Mouse (Mus musculus) intestine, embryonic 14.5 days (tissue): ENCODE measurements around the gene Phactr4. TPM values are rescaled to one million over a fixed set of nuclear protein-coding genes. Genes with fewer than 3 reads are reported as not detected.

ENCODE experiments used
- ATAC-seq: fragments of 200-750 bp; cut with Nextera tagmentation; replicated peaks from 2 replicates; pipeline ENCODE4 v1.8.0; 2017; ENCODE audit warnings: low read depth, moderate number of reproducible peaks, moderate TSS enrichment, moderate library complexity; ENCODE audit not compliant: low FRiP score, low TSS enrichment
- DNase-seq: peaks from one replicate; pipeline ENCODE4 v3.0.0-alpha.2; 2018; ENCODE audit warnings: low spot score
- H3K27ac ChIP-seq: fragments of 300-500 bp; sonication (generic); 2 replicates; pipeline ENCODE4 v1.5.1; 2014; ENCODE audit warnings: low read depth, mild to moderate bottlenecking, control low read depth
- H3K27me3 ChIP-seq: fragments of 300-500 bp; sonication (generic); replicated peaks from 2 replicates; pipeline ENCODE4 v1.6.1; 2014; ENCODE audit warnings: low read length, control low read depth; ENCODE audit not compliant: control insufficient read depth, insufficient read depth
- H3K36me3 ChIP-seq: fragments of 300-500 bp; sonication (generic); 2 replicates; pipeline ENCODE4 v1.6.1; 2014; ENCODE audit warnings: low read length, control low read depth; ENCODE audit not compliant: control insufficient read depth, insufficient read depth
- H3K4me1 ChIP-seq: fragments of 300-500 bp; sonication (generic); replicated peaks from 2 replicates; pipeline ENCODE4 v1.6.1; 2014; ENCODE audit warnings: low read length, control low read depth, mixed read lengths; ENCODE audit not compliant: control insufficient read depth, insufficient read depth
- H3K4me2 ChIP-seq: fragments of 300-500 bp; sonication (generic); 2 replicates; pipeline ENCODE4 v1.6.1; 2014; ENCODE audit warnings: low read length
- H3K4me3 ChIP-seq: fragments of 300-500 bp; sonication (generic); 2 replicates; pipeline ENCODE4 v1.5.1; 2014; ENCODE audit warnings: low read depth, low read length, control low read depth, mixed read lengths
- H3K9ac ChIP-seq: fragments of 300-500 bp; sonication (generic); 2 replicates; pipeline ENCODE4 v1.6.1; 2014; ENCODE audit warnings: mild to moderate bottlenecking, low read length
- H3K9me3 ChIP-seq: fragments of 300-500 bp; sonication (generic); 2 replicates; pipeline ENCODE4 v1.6.1; 2016; ENCODE audit warnings: low read length, control low read depth; ENCODE audit not compliant: control insufficient read depth
- WGBS: fragments of 180-500 bp; shearing (Covaris S2); extraction: QIAGEN DNeasy Blood & Tissue Kit; methylation state at CpG from one replicate; pipeline ENCODE4 v1.1.7; 2014; 5-methylcytosine and 5-hydroxymethylcytosine counted together
- polyA plus RNA-seq: library from polyadenylated mRNA; unstranded; fragments of >200 nt; fragmentation: Nextera tagmentation; extraction: Ambion mirVana; gene quantifications from 2 replicates; pipeline ENCODE4 v1.2.1, GENCODE M21; 2014

The Phactr4 gene
- polyA plus RNA-seq, 1 experiment from 2014 or later, result 21.5 TPM

GRCm38 (mm10) chr4:132454216-132454615 is 31.9 kb upstream of the Phactr4 start:
- Histone ChIP-seq H3K9me3 (no peaks in the 10 kb centered on the region), H3K4me1 (no peaks in the 10 kb centered on the region), H3K9ac (no peak overlapping the region), H3K36me3 (peaks cover 23% of the 10 kb centered on the region), H3K4me2 (no peak overlapping the region), H3K27me3 (no peaks in the 10 kb centered on the region), H3K4me3 (no peak overlapping the region), H3K27ac (no peak overlapping the region)
- DNase-seq, result no peak
- no peak for ATAC-seq
- WGBS, result 81% methylated on average over 6 of the region's 6 CpGs

GRCm38 (mm10) chr4:132449778-132450177 is 27.5 kb upstream of the Phactr4 start:
- H3K9ac ChIP-seq, result no peak overlapping the region
- H3K36me3 ChIP-seq, result no peaks in the 10 kb centered on the region
- H3K4me3 ChIP-seq, result no peak overlapping the region
- H3K27ac ChIP-seq, result no peak overlapping the region
- no peak overlapping the region for H3K4me2 ChIP-seq
- DNase-seq, result no peak
- ATAC-seq, result no peak
- H3K27me3 ChIP-seq, result no peaks in the 10 kb centered on the region
- H3K9me3 ChIP-seq, result no peaks in the 10 kb centered on the region
- 83% methylated on average over 3 of the region's 3 CpGs for WGBS
- H3K4me1 ChIP-seq, result no peaks in the 10 kb centered on the region

- no peak overlapping the region for H3K4me2 ChIP-seq
- H3K9ac ChIP-seq, result no peak overlapping the region
- H3K4me3 ChIP-seq, result no peak overlapping the region
- ATAC-seq (no peak), DNase-seq (no peak)
- no peak overlapping the region for H3K27ac ChIP-seq
- H3K4me1 ChIP-seq, result no peaks in the 10 kb centered on the region
- H3K27me3 ChIP-seq, result no peaks in the 10 kb centered on the region
- no peaks in the 10 kb centered on the region for H3K9me3 ChIP-seq
- no peaks in the 10 kb centered on the region for H3K36me3 ChIP-seq
- 81% methylated on average over 12 of the region's 12 CpGs for WGBS
Measured at GRCm38 (mm10) chr4:132446105-132446504, 23.8 kb upstream of the Phactr4 start.

- no peak overlapping the region for H3K4me3 ChIP-seq
- H3K9me3 ChIP-seq, result no peaks in the 10 kb centered on the region
- no peaks in the 10 kb centered on the region for H3K36me3 ChIP-seq
- H3K9ac ChIP-seq, result no peak overlapping the region
- DNase-seq (no peak), ATAC-seq (no peak)
- no peaks in the 10 kb centered on the region for H3K4me1 ChIP-seq
- no peak overlapping the region for H3K4me2 ChIP-seq
- no peak overlapping the region for H3K27ac ChIP-seq
- no peaks in the 10 kb centered on the region for H3K27me3 ChIP-seq
- 73% methylated on average over 8 of the region's 8 CpGs for WGBS
Measured at GRCm38 (mm10) chr4:132444516-132444915, 22.2 kb upstream of the Phactr4 start.

DNA sequence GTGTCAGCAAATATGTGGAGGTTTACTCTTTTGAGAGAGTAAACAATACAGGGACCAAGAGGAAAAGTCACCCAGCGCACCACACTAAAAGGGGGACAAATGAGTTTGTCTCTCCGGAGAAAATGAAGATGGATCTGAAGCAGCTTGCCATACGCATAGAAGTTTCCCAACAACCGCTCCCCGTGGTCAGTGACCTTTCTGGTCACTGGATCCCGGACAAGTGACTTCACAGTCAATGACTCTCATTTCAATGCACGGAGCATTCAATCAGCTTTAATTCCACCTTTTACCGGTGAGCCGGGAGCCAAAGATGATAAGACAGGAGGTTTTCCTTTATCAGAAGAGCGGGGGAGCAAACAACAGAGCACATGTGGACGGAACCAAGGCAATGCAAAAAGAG is 15.6 kb upstream of the Phactr4 start:
- Histone ChIP-seq H3K27ac (no peak overlapping the region), H3K4me1 (no peaks in the 10 kb centered on the region), H3K9me3 (no peaks in the 10 kb centered on the region), H3K36me3 (no peaks in the 10 kb centered on the region), H3K4me2 (no peak overlapping the region), H3K4me3 (no peak overlapping the region), H3K27me3 (no peaks in the 10 kb centered on the region), H3K9ac (no peak overlapping the region)
- no peak for DNase-seq
- WGBS, result 59% methylated on average over 11 of the region's 11 CpGs
- no peak for ATAC-seq

GRCm38 (mm10) chr4:132432717-132433372 is 10.6 kb upstream of the Phactr4 start:
- DNase-seq (no peak), ATAC-seq (no peak)
- Histone ChIP-seq H3K9ac (no peak overlapping the region), H3K27me3 (no peaks in the 10 kb centered on the region), H3K4me3 (0 out of 2 replicates have a peak overlapping the region, but pooled peaks have one; percentile 8), H3K4me1 (no peaks in the 10 kb centered on the region), H3K9me3 (no peaks in the 10 kb centered on the region), H3K4me2 (peak overlapping the region; percentile 40), H3K27ac (no peak overlapping the region), H3K36me3 (no peaks in the 10 kb centered on the region)
- WGBS, result 12% methylated on average over 14 of the region's 14 CpGs

- 37% methylated on average over 9 of the region's 9 CpGs for WGBS
- no peak for ATAC-seq
Measured at GRCm38 (mm10) chr4:132428022-132428542, 5.8 kb upstream of the Phactr4 start.

DNA sequence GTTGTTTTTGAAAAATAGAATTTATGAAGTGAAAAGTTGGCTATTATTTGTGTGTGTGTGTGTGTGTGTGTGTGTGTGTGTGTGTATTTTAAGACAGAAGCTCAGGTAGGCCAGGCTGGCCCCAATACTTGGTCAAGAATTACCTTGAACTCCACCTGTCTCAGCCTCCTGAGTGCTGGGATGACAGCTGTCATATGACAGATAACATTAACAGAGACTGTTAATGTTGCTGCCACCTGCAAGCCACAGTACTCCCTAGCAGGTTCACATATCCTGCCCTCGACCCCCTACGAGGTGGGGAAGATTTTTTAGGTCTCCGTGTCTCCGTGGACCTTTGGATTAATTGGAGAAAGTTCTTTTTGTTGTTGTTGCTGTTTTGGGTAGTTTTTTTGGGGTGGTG is 5.2 kb upstream of the Phactr4 start:
- ATAC-seq (no peak), DNase-seq (no peak)
- Histone ChIP-seq H3K4me3 (no peak overlapping the region), H3K36me3 (no peaks in the 10 kb centered on the region), H3K27me3 (no peaks in the 10 kb centered on the region), H3K27ac (no peak overlapping the region), H3K9me3 (no peaks in the 10 kb centered on the region), H3K4me2 (no peak overlapping the region), H3K9ac (no peak overlapping the region), H3K4me1 (no peaks in the 10 kb centered on the region)
- WGBS, result 79% methylated on average over 4 of the region's 4 CpGs

More at GRCm38 (mm10) chr4:132428022-132428542, 5.8 kb upstream of the Phactr4 start:
- no peak overlapping the region for H3K9ac ChIP-seq
- H3K36me3 ChIP-seq, result no peaks in the 10 kb centered on the region
- H3K4me1 ChIP-seq, result no peaks in the 10 kb centered on the region
- no peak overlapping the region for H3K4me3 ChIP-seq
- H3K9me3 ChIP-seq, result no peaks in the 10 kb centered on the region
- no peak overlapping the region for H3K4me2 ChIP-seq
- no peak for DNase-seq
- no peaks in the 10 kb centered on the region for H3K27me3 ChIP-seq
- no peak overlapping the region for H3K27ac ChIP-seq

- no peak for DNase-seq
- Histone ChIP-seq H3K4me1 (peaks cover 2% of the 10 kb centered on the region), H3K4me3 (no peak overlapping the region), H3K27me3 (no peaks in the 10 kb centered on the region), H3K9me3 (no peaks in the 10 kb centered on the region), H3K4me2 (no peak overlapping the region), H3K27ac (no peak overlapping the region), H3K9ac (no peak overlapping the region), H3K36me3 (no peaks in the 10 kb centered on the region)
- no peak for ATAC-seq
- WGBS, result 31% methylated on average over 2 of the region's 2 CpGs
Measured at GRCm38 (mm10) chr4:132426021-132426420, 3.7 kb upstream of the Phactr4 start.
